Mouse (Mus musculus) spleen, postnatal 36 days (tissue): ENCODE measurements at regions not wholly inside any gene's neighbourhood (a gene's known extent, or its start where the extent isn't known, plus 50 kb on each side); places are given as distances from the start of the nearest gene placed in this dataset.
"Not testable (repeated sequence)": the region's sequence is repeated elsewhere in the genome, so short reads cannot be mapped to it uniquely, and the experiment has no call there.

Experiments
- DNase-seq, 2 experiments: peaks; one replicate each; pipeline ENCODE4 v3.0.0; 2022; ENCODE audit warnings: low spot score in 2 of 2, mixed read lengths in 1 of 2

- no peak for DNase-seq
Observed at GRCm38 (mm10) chr9:33436459-33436858, 800.4 kb downstream of the Ets1 start.

GRCm38 (mm10) chr9:33442266-33442665 lies 806.2 kb downstream of the Ets1 start:
- no peak for DNase-seq

GRCm38 (mm10) chr9:33445902-33446301 lies 809.9 kb downstream of the Ets1 start:
- no peak for DNase-seq

- DNase-seq = peak; percentile 51 to 58
Observed at GRCm38 (mm10) chr9:33475106-33475505, 839.1 kb downstream of the Ets1 start.

- DNase-seq = peak; percentile 76 to 78
Observed at GRCm38 (mm10) chr9:33482845-33483540, 847.0 kb downstream of the Ets1 start.

GRCm38 (mm10) chr9:33483541-33483846 lies 847.5 kb downstream of the Ets1 start:
- no peak for DNase-seq

GRCm38 (mm10) chr9:33533101-33533810 lies 897.2 kb downstream of the Ets1 start:
- no peak for DNase-seq

- no peak for DNase-seq
Observed at GRCm38 (mm10) chr9:33543301-33543700, 907.3 kb downstream of the Ets1 start.

- no peak for DNase-seq
Observed at GRCm38 (mm10) chr9:33546126-33546737, 910.2 kb downstream of the Ets1 start.

GRCm38 (mm10) chr9:33549395-33549794 lies 913.4 kb downstream of the Ets1 start:
- no peak for DNase-seq

GRCm38 (mm10) chr9:33571990-33572389 lies 913.7 kb upstream of the Kirrel3 start:
- DNase-seq = no peak

GRCm38 (mm10) chr9:33611511-33611910 lies 874.2 kb upstream of the Kirrel3 start:
- DNase-seq = no peak

GRCm38 (mm10) chr9:33624378-33624777 lies 861.3 kb upstream of the Kirrel3 start:
- DNase-seq = no peak

GRCm38 (mm10) chr9:33629731-33630473 lies 855.8 kb upstream of the Kirrel3 start:
- no peak for DNase-seq

- DNase-seq = no peak
Observed at GRCm38 (mm10) chr9:33662978-33663377, 822.7 kb upstream of the Kirrel3 start.

- no peak for DNase-seq
Observed at GRCm38 (mm10) chr9:33681129-33681528, 804.6 kb upstream of the Kirrel3 start.

- DNase-seq = no peak
Observed at GRCm38 (mm10) chr9:33691731-33692130, 794.0 kb upstream of the Kirrel3 start.

- DNase-seq = no peak
Observed at GRCm38 (mm10) chr9:33717614-33718013, 768.1 kb upstream of the Kirrel3 start.

- DNase-seq = no peak
Observed at GRCm38 (mm10) chr9:33724811-33725210, 760.9 kb upstream of the Kirrel3 start.

- DNase-seq = not testable (repeated sequence)
Observed at GRCm38 (mm10) chr9:33728058-33728457, 757.6 kb upstream of the Kirrel3 start.

- no peak for DNase-seq
Observed at GRCm38 (mm10) chr9:33760701-33761100, 725.0 kb upstream of the Kirrel3 start.

GRCm38 (mm10) chr9:33766235-33766634 lies 719.5 kb upstream of the Kirrel3 start:
- no peak for DNase-seq
